Mouse (Mus musculus) cerebral cortex, adult 2 months (tissue): ENCODE data around the gene Fbxw8.

Experiments used
- WGBS: fragments of 180-500 bp; shearing (Covaris S2); methylation state at CpG from one replicate; pipeline ENCODE4 v1.1.7; 2018; 5-methylcytosine and 5-hydroxymethylcytosine counted together

Fbxw8 gene

DNA sequence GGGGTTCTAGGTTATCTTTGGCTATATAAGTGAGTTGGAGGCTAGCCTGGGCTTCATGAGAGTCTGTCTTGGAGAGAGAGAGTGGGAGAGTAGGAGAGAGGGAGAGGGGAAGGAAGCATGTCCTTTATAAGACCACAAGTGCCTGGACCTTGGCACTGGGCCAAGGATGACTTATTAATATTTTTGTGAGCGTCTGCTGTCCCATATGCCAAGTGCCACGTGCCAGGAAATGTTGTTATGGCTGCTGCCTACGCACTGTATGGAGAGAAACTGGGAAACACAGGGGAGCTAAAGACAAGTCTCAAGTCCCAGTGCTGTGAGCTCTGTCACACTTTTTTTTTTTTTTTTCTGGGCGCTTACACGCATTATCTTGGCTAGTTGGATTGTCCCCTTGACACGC lies 112.7 kb downstream of the Fbxw8 start:
- 61% methylated on average over 6 of the region's 6 CpGs for WGBS

DNA sequence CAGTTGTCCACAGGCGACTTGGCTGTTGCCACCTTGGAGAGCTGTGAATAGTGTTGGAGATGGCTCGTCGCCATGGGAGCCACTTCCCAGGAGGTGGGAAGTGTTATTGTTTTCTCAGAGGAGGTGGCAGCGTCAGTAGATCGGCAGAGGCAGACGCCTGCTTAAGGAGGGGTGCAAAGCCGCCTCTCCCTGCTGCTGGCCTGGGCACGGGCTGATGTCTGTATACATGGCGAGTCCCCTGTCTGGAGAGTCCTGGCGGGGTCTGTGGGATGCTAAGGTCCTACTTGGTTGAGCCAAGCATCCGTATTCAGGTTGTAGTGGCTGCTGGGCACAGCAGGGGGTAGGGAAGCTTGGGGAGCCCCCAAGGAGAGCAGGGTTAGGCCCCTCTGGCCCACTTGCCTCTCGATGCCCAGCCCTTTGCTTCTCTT lies 116.0 kb downstream of the Fbxw8 start:
- 26% methylated on average over 12 of the region's 12 CpGs for WGBS

DNA sequence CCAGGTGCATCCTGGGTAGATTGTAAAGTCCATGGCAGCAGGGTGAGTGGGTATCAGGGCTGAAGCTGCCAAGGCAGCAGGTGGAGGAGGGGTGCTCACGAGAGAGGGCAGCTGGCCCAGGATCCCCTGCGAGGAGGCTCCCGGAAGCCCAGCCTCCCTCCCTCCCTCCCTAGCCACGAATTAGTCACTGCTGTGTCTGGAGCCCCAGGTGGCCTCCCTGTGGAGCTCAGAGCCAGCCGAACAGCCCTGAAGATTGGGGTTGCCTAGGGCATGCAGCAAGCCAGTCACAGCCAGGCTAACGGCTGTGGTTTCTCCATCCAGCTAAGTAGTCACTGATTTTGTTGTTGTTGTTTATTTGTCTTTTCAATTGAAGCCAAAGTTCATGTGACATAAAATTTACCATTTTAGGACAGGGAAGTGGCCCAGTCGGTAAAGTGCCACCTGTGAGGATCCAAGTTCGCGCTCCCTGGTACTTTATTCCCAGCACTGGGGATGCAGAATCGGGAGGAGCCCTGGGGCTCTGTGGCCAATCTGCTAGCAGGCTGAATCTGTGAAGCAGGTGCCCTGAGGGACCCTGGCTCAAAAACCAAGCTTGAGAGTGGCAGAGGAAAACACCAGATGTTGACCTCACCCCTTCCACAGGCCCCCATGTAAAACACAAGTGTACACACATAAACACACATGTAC lies 117.3 kb downstream of the Fbxw8 start:
- 24% methylated on average over 10 of the region's 10 CpGs for WGBS

GRCm38 (mm10) chr5:118036888-118037797 lies 118.1 kb downstream of the Fbxw8 start:
- WGBS = 28% methylated on average over 25 of the region's 25 CpGs

DNA sequence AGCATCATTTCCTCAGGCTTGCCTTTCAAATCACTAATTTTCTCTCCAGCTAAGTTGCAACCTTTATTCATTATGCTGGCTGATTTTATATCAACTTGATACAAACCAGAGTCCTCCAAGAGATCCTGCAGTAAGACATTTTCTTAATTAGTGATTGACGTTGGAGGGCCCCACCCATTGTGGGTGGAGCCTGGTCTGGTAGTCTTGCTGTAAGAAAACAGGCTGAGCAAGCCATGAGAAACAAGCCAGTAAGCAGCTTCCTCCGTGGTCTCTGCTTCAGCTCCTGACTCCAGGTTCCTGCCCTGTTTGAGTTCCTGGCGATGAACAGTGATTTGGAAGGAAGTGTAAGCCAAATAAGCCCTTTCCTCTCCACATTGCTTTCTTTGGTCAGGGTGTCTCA lies 119.5 kb downstream of the Fbxw8 start:
- 54% methylated on average over 3 of the region's 3 CpGs for WGBS

- 76% methylated on average over 1 of the region's 1 CpGs for WGBS
These were observed 120.6 kb downstream of the Fbxw8 start for GRCm38 (mm10) chr5:118034632-118035031.

GRCm38 (mm10) chr5:118033740-118034139 lies 121.5 kb downstream of the Fbxw8 start:
- WGBS = 84% methylated on average over 6 of the region's 6 CpGs

- WGBS = 43% methylated on average over 4 of the region's 4 CpGs
These were observed 121.9 kb downstream of the Fbxw8 start for GRCm38 (mm10) chr5:118033328-118033727.

DNA sequence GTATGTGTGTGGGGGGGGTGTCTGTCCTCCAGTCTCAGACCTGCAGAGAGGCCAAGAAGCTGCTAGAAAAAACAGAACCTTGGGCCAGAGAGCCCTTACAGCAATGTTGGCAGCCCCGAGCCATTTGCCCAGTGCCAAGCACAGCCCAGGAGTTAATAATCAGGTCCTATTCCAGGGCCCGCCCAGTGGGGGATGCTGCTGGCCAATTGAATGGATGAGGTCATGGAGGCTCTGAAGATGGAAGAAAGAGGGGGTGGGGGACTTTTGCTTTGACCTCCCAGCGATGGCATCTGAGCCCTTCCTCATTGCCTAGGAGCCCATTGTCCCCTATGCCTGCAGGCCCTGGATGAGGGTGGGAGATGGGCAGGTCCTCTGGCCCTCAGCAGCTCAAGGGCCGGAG lies 123.8 kb downstream of the Fbxw8 start:
- 59% methylated on average over 4 of the region's 4 CpGs for WGBS

DNA sequence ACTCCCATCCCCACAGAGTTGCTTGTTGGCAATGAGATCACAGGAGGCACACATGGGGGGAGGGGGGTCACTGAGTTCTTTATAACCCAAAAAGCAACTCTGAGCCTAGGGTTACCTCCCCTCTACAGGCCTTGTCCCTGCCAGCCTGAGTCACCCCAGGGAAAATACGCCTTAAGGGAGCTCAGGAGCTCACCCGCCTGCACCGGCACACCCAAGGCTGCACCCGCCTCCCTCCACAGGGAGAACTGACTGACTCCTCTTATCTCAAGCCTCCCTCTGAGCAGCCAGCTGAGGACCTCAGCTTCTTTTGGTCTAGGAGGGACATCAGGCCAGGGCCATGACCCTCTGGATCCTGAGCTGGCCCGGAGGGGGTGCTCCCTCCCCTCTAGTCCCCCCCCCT lies 124.2 kb downstream of the Fbxw8 start:
- 42% methylated on average over 5 of the region's 5 CpGs for WGBS

- 93% methylated on average over 9 of the region's 9 CpGs for WGBS
These were observed 125.1 kb downstream of the Fbxw8 start for GRCm38 (mm10) chr5:118030022-118030675.

GRCm38 (mm10) chr5:118029420-118029819 lies 125.8 kb downstream of the Fbxw8 start:
- 3% methylated on average over 10 of the region's 10 CpGs for WGBS

GRCm38 (mm10) chr5:118029035-118029408 lies 126.2 kb downstream of the Fbxw8 start:
- 3% methylated on average over 12 of the region's 12 CpGs for WGBS

GRCm38 (mm10) chr5:118028191-118029034 lies 126.9 kb downstream of the Fbxw8 start:
- under 1% methylated on average over 79 of the region's 79 CpGs for WGBS

DNA sequence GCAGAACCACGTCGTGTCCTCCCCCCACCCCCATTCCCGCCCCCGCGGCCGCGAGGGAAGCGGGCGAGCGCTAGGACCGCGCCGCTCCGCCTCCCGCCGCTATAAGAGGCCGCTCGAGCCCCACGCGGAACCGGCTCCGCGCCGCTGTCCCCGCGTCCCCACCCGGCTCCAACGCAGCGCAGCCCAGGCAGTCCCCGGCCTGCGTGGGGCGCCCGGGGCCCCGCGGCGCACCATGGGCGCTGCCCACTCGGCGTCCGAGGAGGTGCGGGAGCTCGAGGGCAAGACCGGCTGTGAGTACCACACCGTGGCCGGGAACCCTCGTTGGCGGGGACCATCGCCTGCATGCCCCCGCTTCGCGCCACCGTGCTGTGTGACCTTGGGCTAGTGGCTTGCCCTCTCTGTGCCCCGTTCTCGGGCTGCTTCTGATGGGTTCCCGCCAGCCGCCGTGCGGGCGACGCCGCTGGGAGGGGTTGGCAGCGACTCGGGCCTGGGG lies 127.5 kb downstream of the Fbxw8 start, which contains the start of gene Tesc:
Gene Tesc, plus strand, starts transcription at position 46 of the 493 bp plus-strand sequence.
- under 1% methylated on average over 63 of the region's 63 CpGs for WGBS

DNA sequence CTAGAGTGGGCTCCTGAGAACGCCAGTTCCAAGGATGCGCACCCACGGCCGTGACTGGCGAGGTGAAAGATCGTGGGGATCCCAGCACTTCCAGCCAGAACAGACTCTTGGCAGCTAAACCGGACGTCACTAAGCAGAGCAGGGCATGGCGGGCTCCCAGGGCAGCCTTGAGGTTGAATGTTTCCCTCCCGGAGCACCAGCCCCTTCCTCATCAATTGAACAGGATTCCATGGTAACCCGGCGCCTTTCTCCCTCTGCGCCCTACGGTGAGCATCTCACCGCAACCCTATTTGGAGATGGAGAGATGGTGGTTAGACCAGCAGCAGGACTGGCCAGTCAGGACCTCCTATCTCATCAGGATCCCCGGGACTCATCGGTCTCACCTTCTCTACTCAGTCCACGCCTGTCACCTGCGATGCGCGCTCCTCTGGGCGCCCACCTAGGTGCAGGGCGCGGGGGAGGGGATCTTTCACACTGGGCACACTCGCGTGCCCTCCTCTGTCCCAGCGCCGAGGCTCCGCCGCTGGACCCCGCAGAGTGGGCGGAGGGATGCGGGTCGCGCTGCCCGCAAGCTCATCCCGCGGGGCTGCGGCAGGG lies 128.1 kb downstream of the Fbxw8 start:
- WGBS = 6% methylated on average over 39 of the region's 39 CpGs

GRCm38 (mm10) chr5:118026343-118026742 lies 128.9 kb downstream of the Fbxw8 start:
- 13% methylated on average over 13 of the region's 13 CpGs for WGBS

- WGBS = 31% methylated on average over 12 of the region's 12 CpGs
These were observed 129.4 kb downstream of the Fbxw8 start for GRCm38 (mm10) chr5:118025880-118026279.

GRCm38 (mm10) chr5:118023053-118023452 lies 132.2 kb downstream of the Fbxw8 start:
- WGBS = 80% methylated on average over 3 of the region's 3 CpGs

GRCm38 (mm10) chr5:118019905-118020304 lies 135.4 kb downstream of the Fbxw8 start:
- 74% methylated on average over 11 of the region's 11 CpGs for WGBS

DNA sequence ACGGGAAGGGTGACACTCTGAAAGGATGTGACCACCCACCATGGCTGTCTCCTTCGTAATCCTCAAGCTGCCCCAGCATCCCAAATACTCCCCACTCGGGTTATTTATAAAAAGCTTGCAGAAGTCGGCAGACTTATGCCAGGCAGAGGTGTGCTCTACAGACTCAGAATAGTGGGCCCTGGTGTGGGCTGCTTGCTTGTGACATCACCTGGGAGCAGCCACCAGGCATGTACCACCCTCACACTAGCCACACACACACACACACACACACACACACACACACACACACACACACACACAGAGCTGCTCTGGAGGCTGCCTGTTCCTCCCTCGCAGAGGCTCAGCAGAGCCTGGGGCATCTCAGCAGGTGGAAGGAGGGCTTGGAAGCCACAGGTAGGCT lies 137.7 kb downstream of the Fbxw8 start:
- WGBS = 40% methylated on average over 5 of the region's 5 CpGs
